Mouse (Mus musculus) lung, embryonic 14.5 days (tissue): ENCODE data around the gene Ddx20. TPM values are rescaled to one million over a fixed set of nuclear protein-coding genes. Genes with fewer than 3 reads are reported as not detected.

ENCODE experiments used
- ATAC-seq: fragments of 200-750 bp; cut with Nextera tagmentation; 2 replicates; pipeline ENCODE4 v1.8.0; 2017; ENCODE audit warnings: mild to moderate bottlenecking, moderate TSS enrichment, moderate library complexity; ENCODE audit not compliant: insufficient read depth
- DNase-seq: peaks from one replicate; pipeline ENCODE4 v3.0.0-alpha.2; 2015
- H3K27ac ChIP-seq: fragments of 300-500 bp; sonication (generic); 2 replicates; pipeline ENCODE4 v1.5.1; 2014; ENCODE audit warnings: low read depth, mild to moderate bottlenecking, moderate library complexity
- H3K27me3 ChIP-seq: fragments of 300-500 bp; sonication (generic); 2 replicates; pipeline ENCODE4 v1.6.1; 2014; ENCODE audit warnings: low read length, control low read depth; ENCODE audit not compliant: insufficient read depth
- H3K36me3 ChIP-seq: fragments of 300-500 bp; sonication (generic); 2 replicates; pipeline ENCODE4 v1.6.1; 2014; ENCODE audit warnings: control low read depth; ENCODE audit not compliant: insufficient read depth
- H3K4me1 ChIP-seq: fragments of 300-500 bp; sonication (generic); 2 replicates; pipeline ENCODE4 v1.6.1; 2014; ENCODE audit warnings: antibody characterized with exemption, control low read depth; ENCODE audit not compliant: insufficient read depth
- H3K4me2 ChIP-seq: fragments of 300-500 bp; sonication (generic); 2 replicates; pipeline ENCODE4 v1.6.1; 2014; ENCODE audit warnings: mild to moderate bottlenecking
- H3K4me3 ChIP-seq: fragments of 300-500 bp; sonication (generic); 2 replicates; pipeline ENCODE4 v1.5.1; 2014; ENCODE audit warnings: low read depth, low read length
- H3K9ac ChIP-seq: fragments of 300-500 bp; sonication (generic); 2 replicates; pipeline ENCODE4 v1.6.1; 2014
- H3K9me3 ChIP-seq: fragments of 300-500 bp; sonication (generic); 2 replicates; pipeline ENCODE4 v1.6.1; 2016; ENCODE audit warnings: low read depth, low read length, control low read depth
- CTCF ChIP-seq: IDR thresholded peaks from 2 replicates; pipeline ENCODE4 v1.5.1; 2016; ENCODE audit warnings: antibody characterized with exemption, low read depth
- WGBS: fragments of 180-500 bp; shearing (Covaris S2); extraction: QIAGEN DNeasy Blood & Tissue Kit; methylation state at CpG from one replicate; pipeline ENCODE4 v1.1.7; 2014; 5-methylcytosine and 5-hydroxymethylcytosine counted together
- polyA plus RNA-seq: library from polyadenylated mRNA; unstranded; fragments of >200 nt; fragmentation: Nextera tagmentation; extraction: Ambion mirVana; gene quantifications from 2 replicates; pipeline ENCODE4 v1.2.1, GENCODE M21; 2014

Gene Ddx20
- 45.0 and 48.2 TPM in 2 replicates for polyA plus RNA-seq

DNA sequence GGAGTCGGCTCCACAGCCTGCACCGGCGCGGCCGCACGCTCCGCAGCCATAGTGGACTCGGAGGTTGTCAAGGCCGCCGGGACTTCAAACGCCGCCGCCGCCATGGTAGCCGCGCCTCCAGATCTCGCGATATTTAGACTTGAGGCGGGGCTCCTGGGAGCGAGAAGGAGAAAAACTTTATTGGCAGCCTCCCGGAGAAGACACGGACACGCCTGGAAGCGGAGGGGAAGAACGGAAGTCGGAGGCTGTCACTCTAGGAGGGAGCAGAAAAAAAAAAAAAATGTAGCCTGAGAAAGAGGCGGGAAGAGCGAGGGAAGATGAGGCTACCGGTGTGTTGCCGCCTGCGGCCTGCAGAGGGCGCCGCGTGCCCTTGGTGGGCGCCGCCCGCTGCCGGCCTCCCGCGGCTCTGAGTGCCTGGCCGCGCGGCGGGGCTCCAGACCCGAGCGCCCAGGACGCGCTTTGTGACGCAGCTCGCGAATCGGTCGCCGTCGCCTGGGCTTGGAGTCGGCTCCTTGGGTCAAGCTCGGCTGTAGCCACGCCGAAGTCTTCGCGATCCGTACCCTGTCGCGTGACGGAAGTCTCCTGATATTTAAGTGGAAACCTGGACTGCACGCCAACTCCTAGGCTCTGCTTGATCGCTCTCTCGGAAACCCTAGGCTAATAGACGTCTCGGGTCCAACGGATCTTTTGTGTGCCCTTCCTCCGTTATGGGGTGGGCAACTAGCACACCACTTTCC lies at the start of gene Ddx20:
Ddx20 (minus strand) TSS at position 251 of the 737 bp plus-strand sequence.
- peaks cover 17% of the 10 kb centered on the region for H3K36me3 ChIP-seq
- H3K4me3 ChIP-seq, result peak within 1 kb of the TSS; percentile 98
- TF ChIP-seq CTCF, result peak; percentile 71
- whole genome bisulfite sequencing, result under 1% methylated on average over 72 of the region's 72 CpGs
- DNase-seq (peak; percentile 100), ATAC-seq (peak; percentile 97)
- H3K4me2 ChIP-seq, result peak within 1 kb of the TSS; percentile 76
- H3K9ac ChIP-seq, result peak within 1 kb of the TSS; percentile 88
- H3K4me1 ChIP-seq, result no peaks in the 10 kb centered on the region
- no peaks in the 10 kb centered on the region for H3K9me3 ChIP-seq
- H3K27me3 ChIP-seq, result no peaks in the 10 kb centered on the region
- H3K27ac ChIP-seq, result peak within 1 kb of the TSS; percentile 75

DNA sequence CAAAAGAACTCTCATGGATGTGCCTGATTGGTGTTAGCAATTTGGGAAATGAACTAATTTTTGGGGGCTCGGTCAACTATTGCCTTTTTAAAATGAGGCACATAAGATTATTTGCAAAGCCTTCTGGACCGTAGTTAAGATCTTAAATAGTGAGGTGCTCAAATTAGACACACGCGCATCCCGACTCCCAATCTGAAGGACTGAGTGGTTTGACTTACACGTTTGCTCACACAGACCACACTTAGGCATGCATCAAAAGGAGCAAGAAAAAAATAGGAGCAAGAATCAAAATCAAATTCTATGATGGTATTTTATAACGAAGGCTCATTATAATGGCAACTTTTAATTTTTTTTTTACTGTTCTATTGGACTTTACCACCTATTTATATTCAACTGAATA lies 49.7 kb upstream of the Ddx20 start:
- Histone ChIP-seq H3K4me1 (no peaks in the 10 kb centered on the region), H3K4me2 (no peak overlapping the region), H3K36me3 (peaks cover 30% of the 10 kb centered on the region), H3K27me3 (no peaks in the 10 kb centered on the region), H3K9ac (no peak overlapping the region), H3K27ac (no peak overlapping the region), H3K9me3 (no peaks in the 10 kb centered on the region), H3K4me3 (no peak overlapping the region)
- WGBS, result 89% methylated on average over 7 of the region's 7 CpGs
- TF ChIP-seq CTCF, result no peak
- ATAC-seq, result no peak
- no peak for DNase-seq

DNA sequence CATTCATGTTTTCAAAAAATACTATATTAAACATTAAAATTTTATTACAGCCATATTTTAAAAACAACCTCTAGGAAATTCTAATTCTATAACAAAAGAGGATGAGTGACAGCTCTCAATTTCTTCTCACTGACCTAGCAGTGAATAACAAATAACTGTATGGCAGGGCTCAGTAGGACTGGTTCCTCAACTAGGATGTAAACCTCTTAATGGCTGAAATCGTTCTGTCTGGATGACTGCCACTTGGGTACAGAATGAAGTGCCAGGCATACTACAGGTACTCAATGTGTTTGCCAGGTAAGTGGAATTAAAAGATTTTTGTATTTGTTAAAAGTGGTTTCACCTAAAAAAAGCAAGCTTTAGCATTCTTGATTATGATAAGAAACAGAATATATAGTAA lies 48.8 kb upstream of the Ddx20 start:
- H3K27me3 ChIP-seq, result no peaks in the 10 kb centered on the region
- H3K9me3 ChIP-seq, result no peaks in the 10 kb centered on the region
- no peak for DNase-seq
- H3K4me3 ChIP-seq, result no peak overlapping the region
- TF ChIP-seq CTCF, result no peak
- no peak overlapping the region for H3K27ac ChIP-seq
- no peak overlapping the region for H3K9ac ChIP-seq
- no peaks in the 10 kb centered on the region for H3K4me1 ChIP-seq
- no peak for ATAC-seq
- H3K36me3 ChIP-seq, result peaks cover 36% of the 10 kb centered on the region
- 70% methylated on average over 1 of the region's 1 CpGs for WGBS
- H3K4me2 ChIP-seq, result no peak overlapping the region

DNA sequence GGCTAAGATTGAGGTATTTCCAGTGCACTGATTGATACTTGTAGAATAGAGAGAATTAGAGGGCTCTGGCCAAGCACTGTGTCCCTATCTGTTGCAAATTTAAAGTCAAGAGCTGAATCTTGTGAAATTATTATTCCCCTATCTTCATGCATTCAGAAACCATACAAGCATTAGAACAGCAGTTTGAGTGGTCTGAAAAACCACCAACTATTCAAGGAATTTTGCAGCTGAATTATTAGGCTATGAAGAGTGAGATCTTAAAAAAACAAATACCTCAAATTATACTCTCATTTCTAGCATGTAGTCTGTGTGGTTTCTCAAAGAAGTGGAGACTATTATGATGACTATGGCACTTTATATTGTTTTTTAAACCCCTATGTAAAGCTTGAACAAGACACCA lies 47.9 kb upstream of the Ddx20 start:
- DNase-seq, result no peak
- no peak overlapping the region for H3K27ac ChIP-seq
- no peak for ATAC-seq

DNA sequence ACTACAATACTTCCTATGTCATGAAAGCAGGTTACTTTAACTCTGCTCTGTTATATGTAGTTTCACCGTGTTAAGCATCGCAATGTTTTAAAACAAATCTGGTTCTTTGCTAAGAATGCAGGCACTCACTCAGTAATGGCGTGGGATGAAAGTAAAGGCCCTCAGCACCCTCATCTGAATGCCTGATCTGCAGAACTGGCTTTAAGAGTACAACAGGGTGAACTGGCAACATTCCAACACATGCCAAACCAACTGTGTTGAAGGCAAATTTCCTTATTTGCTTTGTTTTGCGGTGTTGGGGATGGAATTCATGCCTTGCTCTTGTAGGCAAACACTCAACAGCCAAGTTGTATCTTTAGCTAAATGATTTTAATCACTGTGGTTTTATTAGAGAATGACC lies 46.2 kb upstream of the Ddx20 start:
- Histone ChIP-seq H3K4me3 (no peak overlapping the region), H3K27ac (no peak overlapping the region), H3K4me2 (no peak overlapping the region), H3K27me3 (no peaks in the 10 kb centered on the region), H3K9me3 (no peaks in the 10 kb centered on the region), H3K4me1 (no peaks in the 10 kb centered on the region), H3K36me3 (peaks cover 45% of the 10 kb centered on the region), H3K9ac (no peak overlapping the region)
- no peak for ATAC-seq
- WGBS, result 70% methylated on average over 4 of the region's 4 CpGs
- DNase-seq, result peak; percentile 61
- no peak for TF ChIP-seq CTCF

More for the DNA sequence above, 47.9 kb upstream of the Ddx20 start:
- H3K4me2 ChIP-seq, result no peak overlapping the region
- peaks cover 44% of the 10 kb centered on the region for H3K36me3 ChIP-seq
- H3K27me3 ChIP-seq, result no peaks in the 10 kb centered on the region
- TF ChIP-seq CTCF, result no peak
- H3K9me3 ChIP-seq, result no peaks in the 10 kb centered on the region
- no peak overlapping the region for H3K4me3 ChIP-seq
- no peak overlapping the region for H3K9ac ChIP-seq
- H3K4me1 ChIP-seq, result no peaks in the 10 kb centered on the region

DNA sequence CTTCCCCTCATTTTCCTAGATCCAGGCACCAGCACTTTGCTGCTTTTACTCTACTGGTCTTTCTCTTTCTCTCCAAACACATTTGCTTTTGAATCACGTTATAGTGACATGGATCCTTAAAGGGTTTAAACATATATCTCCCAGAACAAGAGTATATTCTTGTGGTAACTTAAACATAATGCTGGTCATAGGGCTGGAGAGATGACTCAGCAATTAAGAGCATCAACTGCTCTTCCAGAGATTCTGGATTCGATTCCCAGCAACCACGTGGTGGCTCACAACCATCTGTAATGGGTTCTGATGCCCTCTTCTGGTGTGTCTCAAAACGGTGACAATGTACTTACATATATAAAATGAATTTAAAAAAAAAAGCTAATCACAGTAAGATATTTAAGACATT lies 45.0 kb upstream of the Ddx20 start:
- no peak overlapping the region for H3K4me2 ChIP-seq
- no peak overlapping the region for H3K27ac ChIP-seq
- H3K4me3 ChIP-seq, result no peak overlapping the region
- no peaks in the 10 kb centered on the region for H3K27me3 ChIP-seq
- peaks cover 41% of the 10 kb centered on the region for H3K36me3 ChIP-seq
- no peak for DNase-seq
- H3K4me1 ChIP-seq, result no peaks in the 10 kb centered on the region
- no peaks in the 10 kb centered on the region for H3K9me3 ChIP-seq
- no peak overlapping the region for H3K9ac ChIP-seq
- no peak for ATAC-seq
- 86% methylated on average over 4 of the region's 4 CpGs for WGBS
- TF ChIP-seq CTCF, result no peak

DNA sequence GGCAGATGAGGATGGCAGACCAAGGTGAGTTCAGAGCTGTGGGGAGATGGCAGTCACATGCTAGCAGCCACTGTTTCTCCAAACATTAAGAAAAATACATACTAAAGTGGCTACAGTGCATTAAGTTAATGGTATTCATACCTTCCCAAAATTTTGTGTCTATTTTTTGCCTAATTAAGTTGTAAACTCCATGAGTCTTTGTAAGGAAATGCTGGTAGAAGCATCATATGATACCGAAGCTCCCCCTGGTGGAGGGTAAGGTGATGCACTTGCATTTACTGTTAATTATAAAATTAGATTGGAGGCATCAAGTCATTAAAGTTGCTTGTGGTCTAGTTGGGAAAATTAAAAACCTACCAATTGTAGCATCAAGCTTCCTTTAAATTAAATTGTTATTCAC lies 38.7 kb upstream of the Ddx20 start:
- no peak overlapping the region for H3K4me3 ChIP-seq
- no peaks in the 10 kb centered on the region for H3K27me3 ChIP-seq
- no peaks in the 10 kb centered on the region for H3K9me3 ChIP-seq
- TF ChIP-seq CTCF, result peak; percentile 83
- no peak overlapping the region for H3K4me2 ChIP-seq
- DNase-seq (peak; percentile 86), ATAC-seq (no peak)
- H3K36me3 ChIP-seq, result peaks cover 17% of the 10 kb centered on the region
- 3% methylated on average over 1 of the region's 1 CpGs for WGBS
- no peak overlapping the region for H3K9ac ChIP-seq
- H3K4me1 ChIP-seq, result no peaks in the 10 kb centered on the region
- no peak overlapping the region for H3K27ac ChIP-seq
